Mouse (Mus musculus): ENCODE results near the gene Ftsj1. TPM values are rescaled to one million over a fixed set of nuclear protein-coding genes. Genes with fewer than 3 reads are reported as not detected.
A peak's percentile ranks its signal among the peaks of the same experiment; 100 is the strongest.

Gene Ftsj1
- polyA plus RNA-seq, 1 experiment, result 16.1 TPM

DNA sequence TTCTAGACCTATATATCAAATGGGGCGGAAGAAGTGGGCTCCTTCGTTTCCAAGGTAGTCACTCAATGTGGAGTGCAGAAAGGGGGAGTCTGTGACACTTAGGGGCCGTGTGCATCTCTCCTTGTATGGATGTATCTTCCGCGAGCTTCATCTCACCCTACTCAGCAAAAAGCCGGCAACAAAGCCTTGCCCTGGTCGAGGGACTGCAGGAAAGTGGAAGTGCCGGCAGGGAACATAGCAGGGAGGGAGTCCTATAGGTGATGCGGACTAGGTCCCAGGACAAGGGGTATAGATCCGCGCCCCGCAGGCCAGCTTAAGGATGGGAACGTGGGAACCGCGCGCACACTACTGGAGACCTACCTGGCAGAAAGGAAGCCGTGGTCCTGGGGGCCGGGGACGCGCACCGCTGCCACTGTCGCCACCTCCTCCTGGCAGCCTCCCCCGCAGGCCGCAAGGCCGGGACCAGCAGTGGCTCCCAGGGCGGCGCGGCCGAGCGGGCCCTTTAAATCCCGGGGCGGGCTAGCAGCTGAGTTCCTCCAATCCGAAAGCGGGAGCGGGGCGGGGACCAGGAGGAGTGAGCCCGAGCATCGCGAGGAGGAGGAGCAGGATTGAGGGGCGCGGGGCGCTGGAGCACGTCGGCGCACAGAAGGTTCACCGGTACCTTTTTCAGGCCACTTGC lies 46.1 kb downstream of the Ftsj1 start, which contains the start of gene Porcn:
Gene Porcn (minus strand): TSS at position 511 of the 679 bp plus-strand sequence.
- 10% methylated on average over 42 of the region's 46 CpGs for WGBS
- no peak within 1 kb of the TSS; the same call in 1 of the 2 replicates for H3K27ac ChIP-seq (ENCODE audit: insufficient read depth, low read depth, low read length)
- H3K27me3 ChIP-seq (ENCODE audit: control insufficient read depth, insufficient read depth, low read length), result no peaks in the 10 kb centered on the region
- no peaks in the 10 kb centered on the region for H3K36me3 ChIP-seq (ENCODE audit: control insufficient read depth, insufficient read depth, low read length)
- H3K4me1 ChIP-seq (ENCODE audit: control insufficient read depth, insufficient read depth, insufficient read length, low read length), result no peaks in the 10 kb centered on the region; the same call in 1 of the 2 replicates
- TF ChIP-seq POLR2A (IDR thresholded peaks at IDR 0.05; ENCODE audit: low read depth, low read length) (peak; percentile 20; the same call in 1 of the 2 replicates), CTCF (IDR thresholded peaks at IDR 0.05; ENCODE audit: extremely low read depth, insufficient read length, insufficient replicate concordance, low read depth, low read length) (no peak)
- H3K4me3 ChIP-seq (ENCODE audit: low read depth, low read length), result peak within 1 kb of the TSS; percentile 73

DNA sequence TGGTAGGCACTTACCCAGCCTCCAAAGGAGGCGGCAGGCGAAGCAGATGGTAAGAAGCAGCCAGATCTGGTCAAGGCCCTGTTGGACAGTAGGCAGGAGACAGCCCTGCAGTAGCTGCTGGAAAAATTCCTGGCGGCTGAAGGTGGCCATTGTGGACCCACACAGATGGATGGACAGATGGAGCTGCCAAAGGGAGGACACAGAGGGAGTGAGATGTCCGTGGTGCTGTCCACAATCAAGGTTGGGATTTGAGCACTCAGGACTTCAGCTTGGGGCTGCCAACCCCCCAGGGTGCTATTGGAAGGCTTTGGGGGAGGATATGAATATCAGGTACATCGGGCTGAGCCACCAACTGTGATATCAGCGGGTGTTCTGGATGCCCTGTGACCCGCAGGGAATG lies 46.7 kb downstream of the Ftsj1 start:
- Histone ChIP-seq H3K4me3 (ENCODE audit: low read depth, low read length) (no peak overlapping the region), H3K36me3 (ENCODE audit: control insufficient read depth, insufficient read depth, low read length) (no peaks in the 10 kb centered on the region), H3K27ac (ENCODE audit: insufficient read depth, low read depth, low read length) (no peak overlapping the region), H3K27me3 (ENCODE audit: control insufficient read depth, insufficient read depth, low read length) (no peaks in the 10 kb centered on the region), H3K4me1 (ENCODE audit: control insufficient read depth, insufficient read depth, insufficient read length, low read length) (no peaks in the 10 kb centered on the region; the same call in 1 of the 2 replicates)
- TF ChIP-seq CTCF (IDR thresholded peaks at IDR 0.05; ENCODE audit: extremely low read depth, insufficient read length, insufficient replicate concordance, low read depth, low read length) (no peak), POLR2A (IDR thresholded peaks at IDR 0.05; ENCODE audit: low read depth, low read length) (no peak)
- 54% methylated on average over 7 of the region's 7 CpGs for WGBS

- H3K4me1 ChIP-seq (ENCODE audit: control insufficient read depth, insufficient read depth, insufficient read length, low read length), result no peaks in the 10 kb centered on the region; the same call in 1 of the 2 replicates
- H3K36me3 ChIP-seq (ENCODE audit: control insufficient read depth, insufficient read depth, low read length), result no peaks in the 10 kb centered on the region
- no peak overlapping the region for H3K4me3 ChIP-seq (ENCODE audit: low read depth, low read length)
- H3K27me3 ChIP-seq (ENCODE audit: control insufficient read depth, insufficient read depth, low read length), result no peaks in the 10 kb centered on the region
- 72% methylated on average over 4 of the region's 4 CpGs for WGBS
- no peak overlapping the region for H3K27ac ChIP-seq (ENCODE audit: insufficient read depth, low read depth, low read length)
- no peak for TF ChIP-seq POLR2A (IDR thresholded peaks at IDR 0.05; ENCODE audit: low read depth, low read length)
- TF ChIP-seq CTCF (IDR thresholded peaks at IDR 0.05; ENCODE audit: extremely low read depth, insufficient read length, insufficient replicate concordance, low read depth, low read length), result no peak
Measured at GRCm38 (mm10) chrX:8205088-8205487, 47.1 kb downstream of the Ftsj1 start.

DNA sequence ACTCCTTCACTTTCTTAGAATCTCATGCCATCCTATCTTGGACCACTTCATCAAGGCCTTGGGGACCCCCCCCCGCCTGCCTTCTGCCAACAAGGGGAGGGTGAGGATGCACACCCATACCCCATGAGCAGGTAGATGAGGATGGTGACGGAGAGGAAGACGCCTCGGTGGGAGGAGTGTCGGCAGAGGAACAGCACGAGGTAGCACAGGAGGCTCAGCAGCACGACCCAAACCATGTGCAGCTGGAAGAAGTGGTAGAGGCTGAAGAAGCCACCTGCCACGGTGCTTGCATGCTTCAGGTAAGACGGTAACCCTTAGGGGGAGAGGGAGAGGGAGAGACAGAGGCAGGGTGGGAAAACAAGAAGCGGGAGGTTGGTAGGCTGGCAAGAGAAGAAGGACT lies 48.1 kb downstream of the Ftsj1 start:
- TF ChIP-seq POLR2A (IDR thresholded peaks at IDR 0.05; ENCODE audit: low read depth, low read length), result no peak
- no peak for TF ChIP-seq CTCF (IDR thresholded peaks at IDR 0.05; ENCODE audit: extremely low read depth, insufficient read length, insufficient replicate concordance, low read depth, low read length)
- 87% methylated on average over 10 of the region's 10 CpGs for WGBS
- no peaks in the 10 kb centered on the region for H3K27me3 ChIP-seq (ENCODE audit: control insufficient read depth, insufficient read depth, low read length)

DNA sequence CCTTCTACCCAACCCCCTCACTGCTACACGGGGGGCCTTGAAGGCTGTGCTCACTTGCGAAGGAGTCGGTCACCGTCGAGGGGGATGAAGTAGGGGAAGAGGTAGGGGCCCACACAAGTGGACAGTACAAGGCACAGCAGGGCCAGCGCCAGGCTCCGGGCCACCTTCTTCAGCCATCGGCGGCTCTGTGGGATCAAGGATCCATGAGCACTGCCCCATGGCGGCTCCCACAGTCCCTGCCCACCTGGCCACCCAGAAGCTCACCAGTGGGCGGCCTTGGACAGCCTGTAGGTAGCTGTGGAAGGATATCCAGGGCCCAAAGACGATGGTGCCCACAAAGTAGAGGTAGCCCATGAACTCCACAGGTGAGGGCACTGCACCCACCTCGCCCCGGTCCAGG lies 49.1 kb downstream of the Ftsj1 start:
- H3K27ac ChIP-seq (ENCODE audit: insufficient read depth, low read depth, low read length), result no peak overlapping the region
- TF ChIP-seq CTCF (IDR thresholded peaks at IDR 0.05; ENCODE audit: extremely low read depth, insufficient read length, insufficient replicate concordance, low read depth, low read length) (no peak), POLR2A (IDR thresholded peaks at IDR 0.05; ENCODE audit: low read depth, low read length) (no peak)
- no peaks in the 10 kb centered on the region for H3K36me3 ChIP-seq (ENCODE audit: control insufficient read depth, insufficient read depth, low read length)
- no peaks in the 10 kb centered on the region; the same call in 1 of the 2 replicates for H3K4me1 ChIP-seq (ENCODE audit: control insufficient read depth, insufficient read depth, insufficient read length, low read length)
- H3K27me3 ChIP-seq (ENCODE audit: control insufficient read depth, insufficient read depth, low read length), result no peaks in the 10 kb centered on the region
- no peak overlapping the region for H3K4me3 ChIP-seq (ENCODE audit: low read depth, low read length)
- WGBS, result 88% methylated on average over 14 of the region's 14 CpGs

More for the DNA sequence above, 48.1 kb downstream of the Ftsj1 start:
- H3K27ac ChIP-seq (ENCODE audit: insufficient read depth, low read depth, low read length), result no peak overlapping the region
- H3K4me3 ChIP-seq (ENCODE audit: low read depth, low read length), result no peak overlapping the region
- no peaks in the 10 kb centered on the region for H3K36me3 ChIP-seq (ENCODE audit: control insufficient read depth, insufficient read depth, low read length)
- no peaks in the 10 kb centered on the region; the same call in 1 of the 2 replicates for H3K4me1 ChIP-seq (ENCODE audit: control insufficient read depth, insufficient read depth, insufficient read length, low read length)

DNA sequence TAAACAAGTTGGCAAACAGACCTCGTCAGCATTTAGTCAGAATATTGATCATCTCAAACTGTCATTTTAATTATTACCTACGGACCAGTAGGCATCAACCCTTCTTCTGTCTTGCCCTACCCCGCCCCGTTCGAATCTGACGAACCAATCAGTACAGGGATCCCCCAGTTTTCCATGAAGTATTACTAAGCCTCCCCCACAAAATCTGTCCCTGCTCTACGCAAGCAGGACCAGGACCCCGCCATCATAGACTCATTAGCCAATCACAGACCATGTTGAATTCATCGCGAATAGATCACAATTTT lies 58.8 kb downstream of the Ftsj1 start, which contains the start of gene Ebp:
Gene Ebp (minus strand): TSS at position 94 of the 305 bp plus-strand sequence.
- peaks cover 2% of the 10 kb centered on the region; the same call in 1 of the 2 replicates for H3K36me3 ChIP-seq (ENCODE audit: control insufficient read depth, insufficient read depth, low read length)
- WGBS, result 11% methylated on average over 10 of the region's 10 CpGs
- TF ChIP-seq CTCF (IDR thresholded peaks at IDR 0.05; ENCODE audit: extremely low read depth, insufficient read length, insufficient replicate concordance, low read depth, low read length), result no peak
- TF ChIP-seq POLR2A (IDR thresholded peaks at IDR 0.05; ENCODE audit: low read depth, low read length), result no peak

GRCm38 (mm10) chrX:8192640-8193418 lies 59.4 kb downstream of the Ftsj1 start:
- peak overlapping the region; percentile 90 for H3K4me3 ChIP-seq (ENCODE audit: low read depth, low read length)
- peak overlapping the region; percentile 82 for H3K27ac ChIP-seq (ENCODE audit: insufficient read depth, low read depth, low read length)
- no peaks in the 10 kb centered on the region for H3K27me3 ChIP-seq (ENCODE audit: control insufficient read depth, insufficient read depth, low read length)
- 9% methylated on average over 38 of the region's 38 CpGs for WGBS
- H3K4me1 ChIP-seq (ENCODE audit: control insufficient read depth, insufficient read depth, insufficient read length, low read length), result no peaks in the 10 kb centered on the region; the same call in 1 of the 2 replicates
- H3K36me3 ChIP-seq (ENCODE audit: control insufficient read depth, insufficient read depth, low read length), result peaks cover 2% of the 10 kb centered on the region; the same call in 1 of the 2 replicates
- TF ChIP-seq POLR2A (IDR thresholded peaks at IDR 0.05; ENCODE audit: low read depth, low read length), result peak; percentile 88
- TF ChIP-seq CTCF (IDR thresholded peaks at IDR 0.05; ENCODE audit: extremely low read depth, insufficient read length, insufficient replicate concordance, low read depth, low read length), result no peak

More for the DNA sequence above, 58.8 kb downstream of the Ftsj1 start, which contains the start of gene Ebp:
- peak within 1 kb of the TSS; percentile 90 for H3K4me3 ChIP-seq (ENCODE audit: low read depth, low read length)
- H3K27ac ChIP-seq (ENCODE audit: insufficient read depth, low read depth, low read length), result peak within 1 kb of the TSS; percentile 82
- H3K4me1 ChIP-seq (ENCODE audit: control insufficient read depth, insufficient read depth, insufficient read length, low read length), result no peaks in the 10 kb centered on the region; the same call in 1 of the 2 replicates
- no peaks in the 10 kb centered on the region for H3K27me3 ChIP-seq (ENCODE audit: control insufficient read depth, insufficient read depth, low read length)

All from small intestine, adult 2 months (tissue).